Mouse (Mus musculus) natural killer cell, adult 2 months (primary cell): ENCODE measurements around the gene B4galt3.

Source experiments
- DNase-seq, 2 experiments: peaks; one replicate each; pipeline ENCODE4 v3.0.0; 2022; ENCODE audit warnings: low spot score in 2 of 2

Gene B4galt3

GRCm38 (mm10) chr1:171269848-171270572, at the start of gene B4galt3:
TSS of gene B4galt3 (plus strand) at chr1:171270328.
- peak; percentile 89 to 93 for DNase-seq

DNA sequence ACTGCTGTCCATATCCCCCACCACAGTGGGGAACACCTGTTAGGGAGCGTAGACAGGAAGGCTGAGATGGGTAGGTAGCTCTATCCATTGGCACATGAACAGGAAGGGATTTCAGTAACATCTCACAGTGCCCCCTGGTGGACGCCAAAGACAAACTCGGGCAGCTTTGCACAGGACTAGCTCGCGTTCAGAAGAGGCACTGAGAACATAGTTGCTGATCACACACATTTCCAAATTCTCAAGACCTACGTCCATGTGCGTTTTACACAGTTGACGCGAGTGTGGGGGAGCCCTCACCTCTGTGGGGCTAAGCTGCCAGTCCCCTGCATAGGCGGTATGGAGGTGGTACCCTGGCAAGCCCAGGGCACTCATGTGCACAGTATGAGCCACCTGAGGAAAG, 49.3 kb upstream of the B4galt3 start:
- DNase-seq, result peak; percentile 73 to 82

- DNase-seq, result no peak
Observed at GRCm38 (mm10) chr1:171221281-171222193, 48.6 kb upstream of the B4galt3 start.

DNA sequence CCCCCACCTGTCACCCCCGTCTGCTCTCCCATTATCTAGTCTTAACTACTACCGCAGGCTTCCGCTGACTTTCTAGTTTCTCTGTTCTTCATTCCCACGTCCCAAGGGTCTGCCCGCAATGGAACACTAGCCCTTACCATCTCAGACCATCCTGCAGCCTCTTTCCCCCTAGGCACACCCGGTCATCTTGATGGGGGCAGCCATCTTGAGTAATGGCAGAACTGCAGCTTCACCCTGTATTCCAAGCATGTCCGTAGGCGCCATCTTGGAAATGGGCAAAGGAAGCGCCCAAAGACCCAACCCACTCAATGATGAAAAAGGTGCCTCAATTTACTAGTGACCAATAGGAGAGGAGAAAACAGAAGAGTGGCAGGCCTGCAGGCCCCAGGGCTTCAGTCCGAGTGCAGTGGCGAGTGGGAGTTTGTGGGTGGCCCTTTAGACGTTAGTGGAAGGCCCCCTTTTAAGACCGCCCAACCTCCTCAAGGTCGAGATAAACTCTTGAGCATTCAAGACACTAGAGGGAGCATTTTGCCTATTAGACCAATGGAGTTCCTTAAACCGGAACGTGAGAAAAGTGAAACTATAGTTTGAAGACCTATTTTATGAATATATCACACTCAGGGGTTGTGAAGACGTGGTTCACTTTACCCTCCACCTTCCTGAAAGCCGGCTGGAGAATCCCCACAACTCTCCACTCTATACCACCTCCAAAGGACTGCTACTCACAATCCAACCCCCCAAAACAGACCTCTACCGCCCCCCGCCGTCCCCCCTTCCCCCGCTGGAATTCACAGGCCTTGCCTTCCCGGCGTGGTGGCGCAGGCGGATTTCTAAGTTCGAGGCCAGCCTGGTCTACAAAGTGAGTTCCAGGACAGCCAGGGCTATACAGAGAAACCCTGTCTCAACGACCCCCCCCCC, 47.6 kb upstream of the B4galt3 start, which contains the start of gene Tomm40l:
Tomm40l (minus strand) TSS at position 277 of the 918 bp plus-strand sequence.
- DNase-seq, result peak; percentile 96 to 97

- no peak for DNase-seq
Observed at GRCm38 (mm10) chr1:171223168-171223567, 47.0 kb upstream of the B4galt3 start.

GRCm38 (mm10) chr1:171223796-171224195, 46.3 kb upstream of the B4galt3 start:
- no peak for DNase-seq

GRCm38 (mm10) chr1:171224857-171225256, 45.3 kb upstream of the B4galt3 start, which contains the start of gene Apoa2:
TSS of gene Apoa2 (plus strand) at chr1:171225054.
- no peak for DNase-seq

- no peak for DNase-seq
Observed at GRCm38 (mm10) chr1:171226780-171227179, 43.3 kb upstream of the B4galt3 start.

DNA sequence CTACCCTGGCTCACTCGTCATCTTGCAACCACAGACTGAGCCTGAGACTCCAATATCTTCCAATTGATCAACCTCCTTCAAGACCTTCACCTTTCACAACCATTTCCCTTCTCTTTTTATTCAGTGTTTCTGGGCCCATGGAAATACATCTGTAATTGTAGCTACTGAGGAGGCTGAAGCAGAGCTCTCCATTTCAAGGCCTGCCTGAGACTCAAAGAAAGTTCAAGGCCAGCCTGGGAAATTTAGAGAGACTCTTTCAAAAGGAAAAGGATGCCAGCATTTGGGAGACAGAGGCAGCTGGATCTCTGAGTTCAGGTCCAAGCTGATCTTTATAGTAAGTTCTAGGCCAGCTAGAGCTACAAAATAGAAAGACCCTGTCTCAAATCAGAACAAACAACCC, 42.2 kb upstream of the B4galt3 start:
- DNase-seq, result no peak

GRCm38 (mm10) chr1:171229750-171230149, 40.4 kb upstream of the B4galt3 start:
- DNase-seq, result no peak

- DNase-seq, result no peak
Observed at GRCm38 (mm10) chr1:171230215-171230614, 39.9 kb upstream of the B4galt3 start.

- peak; percentile 63 to 82 for DNase-seq
Observed at GRCm38 (mm10) chr1:171231844-171232243, 38.3 kb upstream of the B4galt3 start.

- no peak for DNase-seq
Observed at GRCm38 (mm10) chr1:171232348-171232747, 37.8 kb upstream of the B4galt3 start.

DNA sequence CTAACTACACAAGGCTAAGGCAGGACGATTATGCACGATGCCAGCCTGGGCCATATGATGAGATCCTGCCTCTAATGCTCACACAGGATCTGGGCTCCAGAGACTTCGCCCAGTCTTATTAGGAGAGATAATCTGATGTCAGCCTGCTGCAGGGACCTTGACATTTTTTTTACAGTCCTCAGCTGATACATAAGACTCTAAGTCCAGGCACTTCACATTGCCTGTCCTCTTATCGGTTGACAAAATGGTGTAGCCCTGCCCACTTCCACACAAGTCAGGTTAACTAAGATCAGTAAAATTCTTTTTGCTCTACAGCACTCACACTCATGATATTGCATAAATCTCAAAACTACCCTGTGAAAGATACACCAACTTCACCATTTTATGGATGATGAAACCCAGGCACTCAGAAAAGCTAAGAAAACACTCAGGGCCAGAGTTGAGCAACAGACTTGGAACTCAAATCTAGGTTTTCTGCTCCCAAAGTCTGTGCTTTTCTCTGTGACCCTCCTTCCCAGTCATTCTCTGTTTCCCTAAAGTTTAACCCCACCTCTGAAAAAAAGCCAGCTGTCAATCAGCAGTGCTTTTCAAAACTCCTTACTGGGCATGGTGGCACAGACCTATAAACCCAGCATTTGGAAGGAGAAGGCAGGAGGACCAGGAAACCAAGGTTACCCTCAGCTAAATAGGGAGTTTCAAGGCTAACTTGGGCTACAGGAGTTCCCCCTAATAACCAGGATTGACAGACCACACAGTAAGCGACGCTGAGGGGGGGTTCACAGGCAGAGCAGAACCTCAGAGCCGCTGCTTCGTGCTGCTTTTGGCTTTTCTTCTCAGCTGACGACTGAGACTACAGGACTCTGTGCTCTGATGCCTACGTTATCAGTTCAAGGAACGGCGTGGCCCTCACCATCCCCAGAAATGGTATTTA, 37.1 kb upstream of the B4galt3 start:
- DNase-seq, result no peak

GRCm38 (mm10) chr1:171234126-171234525, 36.0 kb upstream of the B4galt3 start, which contains the start of gene Fcer1g:
TSS of gene Fcer1g (minus strand) at chr1:171234365.
- DNase-seq, result peak; percentile 71 to 84

GRCm38 (mm10) chr1:171234538-171234937, 35.6 kb upstream of the B4galt3 start:
- DNase-seq, result no peak

GRCm38 (mm10) chr1:171235791-171236190, 34.3 kb upstream of the B4galt3 start:
- DNase-seq, result no peak

DNA sequence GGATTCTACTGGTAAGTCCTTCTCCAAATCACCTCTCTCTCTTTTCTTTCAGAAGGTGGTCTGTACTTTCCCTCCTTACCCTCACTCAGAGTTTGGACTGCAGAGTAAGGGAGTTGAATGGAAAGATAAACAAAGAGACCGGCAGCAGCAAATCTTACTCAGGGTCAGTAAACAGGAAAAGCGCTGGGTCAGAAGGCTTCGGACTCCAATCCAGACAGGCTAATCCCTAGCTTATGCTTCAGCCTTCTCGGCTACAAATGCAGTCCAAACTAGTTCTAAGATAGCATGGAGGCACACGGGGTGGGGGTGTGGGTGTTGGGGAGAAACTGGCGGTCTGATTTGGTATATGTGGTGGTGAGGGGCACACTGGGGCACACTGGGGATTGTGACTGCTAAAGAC, 32.7 kb upstream of the B4galt3 start:
- no peak for DNase-seq

- peak; percentile 63 to 69 for DNase-seq
Observed at GRCm38 (mm10) chr1:171238463-171238862, 31.7 kb upstream of the B4galt3 start.
